Mouse (Mus musculus): ENCODE results near the gene Cd200r3.

DNA sequence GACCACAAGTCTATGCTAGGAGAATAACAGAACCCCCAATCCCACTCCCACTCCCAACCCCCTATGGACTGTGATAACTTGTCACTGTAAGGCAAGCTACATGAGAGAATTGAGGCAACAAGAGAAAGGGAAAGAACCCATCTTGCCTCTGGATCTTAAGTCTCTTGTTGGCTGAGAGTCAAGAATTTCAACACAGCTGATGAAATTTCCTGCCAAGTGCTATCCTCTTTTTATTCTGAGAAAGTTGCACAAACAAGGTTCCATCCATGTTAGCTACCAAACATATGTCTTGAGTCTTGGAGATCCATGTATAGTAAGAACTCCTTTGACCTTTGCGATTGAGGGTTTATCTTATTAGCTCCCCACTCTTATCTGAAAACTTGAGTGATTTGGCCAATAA lies 86.0 kb downstream of the Cd200r3 start:
- TF ChIP-seq CTCF (IDR thresholded peaks at IDR 0.05; ENCODE audit: low read depth): no peak
- TF ChIP-seq EP300 (optimal IDR thresholded peaks at IDR 0.05): no peak

All from stomach, postnatal 0 days (tissue).